Mouse (Mus musculus) liver, postnatal 0 days (tissue): ENCODE measurements at regions not wholly inside any gene's neighbourhood (a gene's known extent, or its start where the extent isn't known, plus 50 kb on each side); places are given as distances from the start of the nearest gene placed in this dataset. TPM values are rescaled to one million over a fixed set of nuclear protein-coding genes. Genes with fewer than 3 reads are reported as not detected.

Experiments used
- ATAC-seq: fragments of 200-750 bp; cut with Nextera tagmentation; 2 replicates; pipeline ENCODE4 v1.8.0; 2017; ENCODE audit warnings: mild to moderate bottlenecking, moderate library complexity
- DNase-seq: peaks from one replicate; pipeline ENCODE4 v3.0.0-alpha.2; 2016
- H3K27ac ChIP-seq: fragments of 300-500 bp; sonication (generic); 2 replicates; pipeline ENCODE4 v1.5.1; 2014; ENCODE audit warnings: antibody characterized with exemption, moderate library complexity, mild to moderate bottlenecking, low read depth
- H3K27me3 ChIP-seq: fragments of 300-500 bp; sonication (generic); 2 replicates; pipeline ENCODE4 v1.6.1; 2014; ENCODE audit warnings: low read length, control low read depth, mixed read lengths; ENCODE audit not compliant: insufficient read depth
- H3K36me3 ChIP-seq: fragments of 300-500 bp; sonication (generic); replicated peaks from 2 replicates; pipeline ENCODE4 v1.6.1; 2014; ENCODE audit warnings: mild to moderate bottlenecking, control low read depth, low read length, moderate library complexity, mixed read lengths; ENCODE audit not compliant: insufficient read depth
- H3K4me1 ChIP-seq: fragments of 300-500 bp; sonication (generic); 2 replicates; pipeline ENCODE4 v1.6.1; 2014; ENCODE audit warnings: antibody characterized with exemption, mild to moderate bottlenecking, control low read depth; ENCODE audit not compliant: insufficient read depth
- H3K4me2 ChIP-seq: fragments of 300-500 bp; sonication (generic); 2 replicates; pipeline ENCODE4 v1.6.1; 2014; ENCODE audit warnings: low read depth, mild to moderate bottlenecking, low read length, moderate library complexity, mixed read lengths
- H3K4me3 ChIP-seq: fragments of 300-500 bp; sonication (generic); 2 replicates; pipeline ENCODE4 v1.5.1; 2014; ENCODE audit warnings: low read depth, low read length
- H3K9ac ChIP-seq: fragments of 300-500 bp; sonication (generic); replicated peaks from 2 replicates; pipeline ENCODE4 v1.6.1; 2014; ENCODE audit warnings: mild to moderate bottlenecking, moderate library complexity
- H3K9me3 ChIP-seq: fragments of 300-500 bp; sonication (generic); 2 replicates; pipeline ENCODE4 v1.6.1; 2016; ENCODE audit warnings: mild to moderate bottlenecking, control low read depth, low read length, mixed read lengths
- CTCF ChIP-seq: sonication (generic); IDR thresholded peaks from 2 replicates; pipeline ENCODE4 v1.5.1; 2016; ENCODE audit warnings: antibody characterized with exemption, low read depth
- EP300 ChIP-seq: IDR thresholded peaks from 2 replicates; pipeline ENCODE4 v1.6.1; 2016; ENCODE audit warnings: antibody characterized with exemption, low read depth, mild to moderate bottlenecking
- WGBS: fragments of 180-500 bp; shearing (Covaris S2); extraction: QIAGEN DNeasy Blood & Tissue Kit; methylation state at CpG from one replicate; pipeline ENCODE4 v1.1.7; 2014; ENCODE audit not compliant: insufficient replicate concordance; 5-methylcytosine and 5-hydroxymethylcytosine counted together
- microRNA-seq: library from miRNA; unstranded; fragments of <30 nt; microRNA quantifications from one replicate; pipeline ENCODE4, GENCODE M21; 2016

DNA sequence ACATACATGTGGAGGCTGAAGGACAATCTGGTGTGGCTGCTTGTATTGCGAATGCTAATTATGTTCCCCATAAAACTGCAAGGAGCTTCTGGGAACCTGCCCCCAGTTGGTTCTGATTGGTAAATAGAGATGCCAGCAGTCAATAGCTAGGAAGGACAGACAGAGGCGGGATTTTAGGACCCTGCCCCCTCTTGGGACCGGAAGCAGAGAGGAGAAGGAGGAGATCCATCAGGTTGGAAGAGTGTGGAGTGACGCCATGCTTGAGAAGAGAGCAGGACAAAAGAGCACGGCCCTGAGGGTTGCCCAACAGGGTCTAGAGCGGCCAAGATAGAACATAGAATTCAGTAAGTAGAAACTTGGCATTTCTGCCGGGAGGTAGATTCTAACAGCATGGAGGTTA, 50.4 kb upstream of the Zfp64 start:
- TF ChIP-seq EP300 (no peak), CTCF (no peak)
- WGBS: 78% methylated on average over 7 of the region's 7 CpGs

More for the DNA sequence above, 50.4 kb upstream of the Zfp64 start:
- no peaks in the 10 kb centered on the region for H3K4me1 ChIP-seq
- no peak overlapping the region for H3K4me2 ChIP-seq
- H3K27ac ChIP-seq: no peak overlapping the region
- H3K36me3 ChIP-seq: no peaks in the 10 kb centered on the region
- no peak overlapping the region for H3K9ac ChIP-seq
- H3K4me3 ChIP-seq: no peak overlapping the region
- no peaks in the 10 kb centered on the region for H3K27me3 ChIP-seq
- ATAC-seq: no peak
- DNase-seq: no peak
- H3K9me3 ChIP-seq: no peaks in the 10 kb centered on the region

Small RNA genes lying in the stretch of these regions (microRNA-seq; reads per million reads assigned to microRNA genes)
- not detected for gene Gm26469
